Mouse (Mus musculus) urinary bladder, postnatal 36 days (tissue): ENCODE data around the gene Ubash3a.
"Not testable (repeated sequence)": the region's sequence is repeated elsewhere in the genome, so short reads cannot be mapped to it uniquely, and the experiment has no call there.

ENCODE experiments used
- DNase-seq, 2 experiments: peaks; one replicate each; pipeline ENCODE4 v3.0.0; 2022; ENCODE audit warnings: low spot score in 2 of 2, mixed read lengths in 1 of 2

Gene Ubash3a

DNA sequence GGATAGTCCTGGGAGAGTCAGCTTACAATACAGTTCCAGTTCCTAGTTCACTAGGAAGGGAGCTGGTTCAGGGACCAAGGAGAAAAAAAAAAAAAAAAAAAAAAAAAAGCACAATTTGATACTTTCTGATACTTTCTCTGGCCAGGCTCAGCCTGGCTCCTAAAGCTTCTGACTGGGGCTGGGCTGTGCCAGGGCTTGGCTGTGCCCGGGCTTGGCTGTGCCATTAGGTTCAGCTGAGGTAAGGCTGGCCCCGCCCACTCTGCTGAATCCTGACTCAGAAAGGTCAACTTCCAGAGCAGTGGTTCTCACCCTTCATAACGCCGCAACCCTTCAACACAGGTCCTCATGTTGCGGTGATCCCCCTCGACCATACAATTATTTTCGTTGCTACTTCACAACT, 52.8 kb downstream of the Ubash3a start:
- peak; percentile 68 to 85 for DNase-seq

DNA sequence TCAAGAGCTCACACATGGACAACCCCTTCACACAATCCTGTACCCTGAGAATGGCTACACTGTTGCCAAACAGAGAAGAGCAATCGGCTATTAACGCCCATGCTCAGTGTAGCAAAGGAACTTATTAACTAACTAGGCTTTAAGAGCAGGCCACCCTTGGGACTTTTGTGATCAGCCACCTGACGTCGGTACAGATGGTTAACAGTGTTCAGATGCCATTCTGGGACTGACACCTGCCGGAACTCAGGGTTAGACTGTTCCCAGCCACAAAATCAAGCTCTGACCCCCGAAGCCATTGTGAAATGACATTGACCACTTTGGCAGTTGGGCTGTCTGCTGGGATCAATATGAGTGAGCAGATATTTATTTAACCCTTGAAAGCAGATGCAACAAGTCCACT, 53.7 kb downstream of the Ubash3a start:
- DNase-seq: no peak

- DNase-seq: no peak
Measured at GRCm38 (mm10) chr17:31262715-31263114, 55.0 kb downstream of the Ubash3a start.

DNA sequence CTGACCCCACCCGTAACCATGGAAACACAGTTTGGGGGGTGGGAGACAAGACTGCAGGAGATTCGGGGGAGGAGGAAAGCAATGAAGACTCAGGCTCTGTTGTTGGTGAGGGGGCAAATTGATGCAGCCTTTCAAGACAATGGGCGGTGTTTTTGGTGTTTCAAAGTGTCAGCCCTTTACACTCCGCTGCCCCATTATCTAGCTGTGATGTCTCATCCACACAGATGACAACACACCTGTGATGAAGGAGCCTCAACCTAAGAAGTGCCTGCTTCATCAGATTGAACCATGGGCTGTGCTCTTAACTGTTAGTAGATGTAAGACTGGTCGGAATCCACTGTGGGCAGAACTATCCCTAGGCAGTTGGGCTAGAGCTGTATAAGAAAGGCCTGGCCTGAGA, 56.1 kb downstream of the Ubash3a start:
- no peak for DNase-seq

GRCm38 (mm10) chr17:31264372-31264771, 56.7 kb downstream of the Ubash3a start:
- DNase-seq: no peak

DNA sequence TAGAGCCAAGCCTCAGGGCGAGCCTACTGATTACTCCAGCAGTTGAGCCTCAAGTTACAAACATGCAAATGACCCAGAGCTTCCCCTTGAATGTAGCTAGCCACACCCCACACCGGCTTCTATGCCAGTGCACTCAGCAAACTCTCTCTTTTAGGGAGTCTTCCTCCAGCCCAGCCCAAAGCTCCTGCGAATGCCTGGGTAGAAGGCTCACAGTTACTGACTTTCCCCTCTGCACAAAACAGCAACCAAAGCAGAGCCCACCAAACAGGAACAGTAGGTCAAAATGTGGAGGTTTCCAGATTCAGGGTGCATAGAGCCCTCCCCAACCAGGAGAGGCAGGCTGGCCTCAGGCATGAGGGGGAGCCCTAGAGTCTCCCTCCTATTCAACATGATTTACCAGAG, 57.5 kb downstream of the Ubash3a start:
- peak in 1 of 2 experiments; percentile 40 for DNase-seq

DNA sequence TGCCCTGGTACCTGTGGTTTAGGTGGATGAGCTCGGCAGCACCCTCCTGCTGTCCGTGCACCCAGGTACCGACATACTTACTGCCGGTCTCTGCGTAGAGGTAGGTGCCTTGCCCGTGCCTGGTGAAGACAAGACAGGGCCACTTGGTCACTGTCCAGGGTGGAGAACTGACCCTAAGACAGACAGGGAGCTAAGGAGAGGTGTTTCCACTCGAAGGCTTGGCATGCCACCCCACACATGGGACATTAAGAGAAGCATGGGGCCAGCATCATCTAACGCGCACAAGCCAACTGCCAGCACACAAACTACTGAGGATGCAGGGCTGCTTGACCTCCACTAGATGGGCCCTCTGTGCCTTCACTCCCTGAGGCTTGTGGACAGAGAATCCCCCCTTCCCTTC, 58.2 kb downstream of the Ubash3a start:
- no peak for DNase-seq

- no peak for DNase-seq
Measured at GRCm38 (mm10) chr17:31266321-31266950, 58.8 kb downstream of the Ubash3a start.

GRCm38 (mm10) chr17:31267138-31267537, 59.5 kb downstream of the Ubash3a start:
- no peak for DNase-seq

DNA sequence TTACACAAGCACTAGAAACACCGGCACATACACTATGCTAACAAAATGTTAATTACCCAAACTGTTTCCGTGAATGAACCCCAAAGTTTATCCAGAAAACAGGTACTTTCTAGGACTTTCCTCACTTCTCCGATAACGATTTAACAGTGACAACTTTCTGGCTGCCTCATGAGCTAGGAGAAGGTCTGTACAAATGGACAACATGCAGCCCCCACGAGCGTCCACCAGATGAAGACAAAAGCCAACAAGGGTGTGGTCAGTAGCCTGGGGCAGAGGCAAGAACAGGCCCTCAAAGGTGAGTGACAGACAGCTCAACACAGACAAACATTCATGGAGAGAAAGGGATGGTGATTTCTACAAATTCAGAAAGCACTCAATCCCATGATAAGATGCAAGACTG, 59.9 kb downstream of the Ubash3a start:
- DNase-seq: no peak

GRCm38 (mm10) chr17:31268016-31268415, 60.3 kb downstream of the Ubash3a start:
- DNase-seq: no peak

DNA sequence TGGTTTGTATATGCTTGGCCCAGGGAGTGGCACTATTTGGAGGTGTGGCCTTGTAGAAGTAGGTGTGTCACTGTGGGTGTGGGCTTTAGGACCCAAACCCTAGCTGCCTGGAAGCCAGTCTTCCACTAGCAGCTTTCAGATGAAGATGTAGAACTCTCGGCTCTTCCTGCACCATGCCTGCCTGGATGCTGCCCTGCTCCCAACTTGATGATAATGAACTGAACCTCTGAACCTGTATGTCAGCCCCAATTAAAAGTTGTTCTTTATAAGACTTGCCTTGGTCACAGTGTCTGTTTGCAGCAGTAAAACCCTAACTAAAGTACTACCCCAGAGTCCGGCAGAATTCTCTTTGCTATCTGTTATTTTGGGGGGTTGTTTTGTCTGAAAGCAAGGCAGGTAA, 62.1 kb downstream of the Ubash3a start:
- no peak for DNase-seq

GRCm38 (mm10) chr17:31270246-31270645, 62.6 kb downstream of the Ubash3a start:
- DNase-seq: no peak

DNA sequence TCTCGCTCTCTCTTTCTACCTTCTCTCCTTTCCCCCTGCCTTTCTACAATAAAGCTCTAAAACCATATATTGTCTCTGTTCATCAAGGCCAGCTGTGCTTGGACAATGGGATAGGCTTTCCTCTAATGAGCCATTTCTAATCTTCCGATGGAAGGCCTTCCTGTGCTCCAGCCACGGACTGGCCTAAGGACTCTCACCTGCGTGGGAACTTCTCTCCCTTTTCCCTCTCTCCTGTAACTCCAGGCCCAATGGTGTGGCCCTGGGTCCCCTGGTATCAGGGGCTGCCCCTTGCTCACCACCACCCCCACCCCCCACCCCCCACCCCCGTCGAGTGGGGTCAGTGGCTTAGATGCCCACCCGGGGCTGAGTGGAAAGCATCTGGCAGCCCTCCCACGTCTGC, 63.1 kb downstream of the Ubash3a start:
- not testable (repeated sequence) for DNase-seq

GRCm38 (mm10) chr17:31271136-31271851, 63.6 kb downstream of the Ubash3a start:
- DNase-seq: no peak

DNA sequence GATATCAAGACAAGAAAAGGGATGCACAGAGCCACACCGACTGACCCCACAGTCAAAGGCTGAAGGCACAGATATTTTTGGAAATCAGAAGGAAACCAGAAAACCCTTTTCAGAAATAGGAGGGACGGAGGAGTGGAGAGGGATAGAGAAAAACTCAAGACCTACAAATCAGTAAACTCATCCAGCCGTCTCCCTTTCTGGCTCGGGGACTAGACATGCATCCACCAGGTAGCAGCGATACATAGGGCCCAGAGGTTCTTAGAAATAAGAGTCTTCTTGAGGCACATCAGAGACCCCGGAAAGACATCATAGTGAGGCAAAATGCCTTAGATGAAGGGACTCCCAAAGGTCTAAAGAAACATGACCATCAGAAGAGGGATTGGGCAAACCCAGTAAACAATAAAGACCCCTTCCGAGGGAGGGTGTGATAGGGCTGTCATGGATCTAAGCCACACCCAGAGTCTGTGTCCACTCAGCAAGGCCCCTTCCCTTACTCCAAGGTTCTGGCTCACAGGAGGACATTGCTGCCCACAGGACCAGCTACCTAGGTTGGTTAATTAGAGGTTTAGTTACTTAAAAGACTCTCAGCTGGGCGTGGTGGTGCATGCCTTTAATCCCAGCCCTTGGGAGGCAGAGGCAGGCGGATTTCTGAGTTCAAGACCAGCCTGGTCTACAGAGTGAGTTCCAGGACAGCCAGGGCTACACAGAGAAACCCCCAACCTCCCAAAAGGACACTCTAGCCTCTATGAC, 64.9 kb downstream of the Ubash3a start:
- no peak for DNase-seq

DNA sequence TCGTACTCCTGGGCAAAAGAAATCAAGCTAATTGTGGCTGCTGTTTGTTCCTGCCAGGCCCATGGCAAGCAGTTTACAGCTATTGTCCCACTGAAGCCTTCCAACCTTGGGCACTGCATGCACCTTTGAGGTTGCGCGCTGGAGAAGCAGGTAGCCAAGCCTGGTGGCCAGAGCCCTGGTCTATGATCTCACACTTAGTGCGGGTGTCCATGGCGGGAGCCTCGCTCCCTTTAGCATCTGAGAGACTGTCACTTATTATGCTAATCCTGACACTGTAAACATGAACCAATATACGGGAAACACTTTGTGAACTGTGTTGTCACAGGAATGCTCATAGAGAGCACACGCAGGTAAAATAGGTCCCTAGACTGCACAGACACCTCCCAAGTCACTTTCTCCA, 66.0 kb downstream of the Ubash3a start:
- DNase-seq: no peak

GRCm38 (mm10) chr17:31275181-31275580, 67.5 kb downstream of the Ubash3a start:
- DNase-seq: no peak

DNA sequence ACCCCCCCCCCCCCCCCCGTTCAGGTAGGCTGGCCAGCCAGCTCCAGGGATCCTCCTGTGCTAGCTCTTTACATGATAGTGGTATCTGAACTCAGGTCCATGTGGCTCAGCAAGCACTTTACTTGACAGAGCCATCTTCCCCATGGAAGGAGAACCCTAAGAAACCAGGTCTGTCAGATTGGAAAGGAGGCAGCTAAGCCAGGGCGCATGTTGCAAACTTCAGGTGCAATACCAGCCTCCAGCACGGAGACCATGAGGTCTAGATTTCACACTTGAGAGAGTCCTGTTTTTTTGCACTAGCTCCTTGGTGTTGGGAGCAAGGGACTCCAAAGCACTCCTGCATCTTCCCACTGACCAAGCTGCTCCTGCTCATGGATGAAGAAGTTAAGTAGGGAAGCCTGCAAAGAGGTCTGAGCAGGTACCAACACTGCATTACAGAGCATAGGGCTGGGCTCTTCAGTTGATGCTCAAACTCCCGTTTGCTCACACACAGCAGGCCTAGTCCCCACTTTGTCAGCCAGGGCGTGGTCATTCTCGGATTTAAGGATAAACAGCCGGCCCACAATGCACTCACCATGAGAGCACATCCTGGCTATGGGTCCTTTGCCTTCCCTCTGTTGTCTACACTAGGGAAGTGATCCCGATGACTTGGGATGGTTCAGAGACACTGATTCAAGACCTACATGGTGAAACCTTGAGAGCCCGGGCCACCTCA, 68.7 kb downstream of the Ubash3a start:
- no peak for DNase-seq

DNA sequence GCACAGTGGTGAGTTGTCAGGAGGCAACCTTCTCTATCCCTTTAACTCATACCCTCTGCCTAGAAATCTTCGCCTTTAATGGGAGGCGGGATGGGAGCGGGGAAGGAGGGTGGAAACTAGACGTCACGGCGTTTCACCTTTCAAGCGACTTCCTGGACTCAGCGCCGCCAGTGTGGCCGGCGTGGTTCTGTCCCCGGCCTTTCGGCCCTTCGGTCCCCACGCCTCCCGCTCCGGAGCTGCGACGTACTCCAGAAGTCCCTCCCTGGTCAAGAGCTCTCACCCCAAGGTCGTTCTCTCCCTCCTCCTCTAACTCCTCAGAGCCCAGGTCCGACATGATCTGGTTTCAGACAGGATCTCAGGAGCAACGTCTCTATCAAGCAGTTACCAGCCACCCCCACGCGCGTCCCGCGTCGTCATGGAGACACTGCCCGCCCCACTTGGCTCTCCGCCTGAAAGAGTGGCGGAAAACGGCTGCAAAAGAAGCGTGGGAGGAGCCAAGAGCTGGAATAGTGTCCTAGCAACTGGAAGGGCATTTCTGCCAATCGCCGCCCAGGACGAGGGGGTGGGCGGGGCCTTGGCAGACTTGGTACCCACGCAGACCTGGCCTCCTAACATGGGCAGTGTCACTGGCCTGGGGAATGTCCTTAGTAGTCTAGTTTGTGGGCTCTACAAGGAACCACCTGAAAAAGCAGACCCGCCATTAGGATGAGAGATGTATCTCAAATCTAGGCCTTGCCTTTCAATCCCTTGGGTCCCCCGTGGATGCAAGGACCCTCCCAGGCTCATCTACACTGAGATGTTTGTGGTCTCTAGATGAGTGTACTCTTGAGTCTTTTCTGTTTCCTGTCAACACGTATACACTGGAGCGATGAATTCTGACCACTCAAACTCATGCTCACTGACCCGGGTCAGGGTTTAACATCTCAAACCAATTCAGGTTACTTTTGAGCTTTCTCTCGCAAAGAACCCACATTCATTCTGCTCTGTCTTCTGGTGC, 69.5 kb downstream of the Ubash3a start, which contains the start of gene Rsph1:
Gene Rsph1 (minus strand): TSS at position 462 of the 997 bp plus-strand sequence.
- peak; percentile 100 for DNase-seq

DNA sequence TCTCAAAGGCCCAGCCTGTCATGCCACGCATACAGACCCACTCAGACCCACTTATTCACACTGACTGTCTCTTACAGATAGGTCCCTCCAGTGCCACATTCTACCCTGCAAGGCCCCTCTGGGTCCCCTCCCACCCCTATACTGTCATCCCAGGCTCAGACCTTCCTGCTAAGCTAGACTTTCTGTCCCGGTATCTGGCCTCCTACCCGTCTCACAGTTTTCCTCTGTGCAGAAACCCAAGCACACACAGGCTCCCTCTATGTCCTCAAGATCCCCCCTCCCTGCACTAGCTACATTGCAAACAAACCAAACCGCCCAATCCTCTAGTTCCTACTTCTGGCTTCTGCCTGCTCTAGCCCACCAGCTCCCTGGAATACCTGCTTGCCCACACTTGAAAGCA, 70.3 kb downstream of the Ubash3a start:
- DNase-seq: no peak
